Mouse (Mus musculus): ENCODE data around the gene Rbfox2. TPM values are rescaled to one million over a fixed set of nuclear protein-coding genes. Genes with fewer than 3 reads are reported as not detected.

Gene Rbfox2
- polyA plus RNA-seq, 1 experiment, result 193 TPM

- TF ChIP-seq CTCF (IDR thresholded peaks at IDR 0.05; ENCODE audit: extremely low read depth, insufficient read depth, low read length), result no peak
- no peak for TF ChIP-seq POLR2A (IDR thresholded peaks at IDR 0.05; ENCODE audit: extremely low read depth, insufficient read depth, low read length)
- no peak overlapping the region for H3K4me3 ChIP-seq (ENCODE audit: insufficient read depth, low read length)
- H3K27ac ChIP-seq (ENCODE audit: insufficient read depth, low read length), result no peak overlapping the region
- peaks cover 5% of the 10 kb centered on the region; the same call in 1 of the 2 replicates for H3K4me1 ChIP-seq (ENCODE audit: control insufficient read depth, insufficient read depth, low read length)
Observed at GRCm38 (mm10) chr15:77035643-77036042, 271.2 kb downstream of the Rbfox2 start.

GRCm38 (mm10) chr15:77034526-77034925 is 272.3 kb downstream of the Rbfox2 start:
- H3K4me3 ChIP-seq (ENCODE audit: insufficient read depth, low read length), result no peak overlapping the region
- no peak overlapping the region for H3K27ac ChIP-seq (ENCODE audit: insufficient read depth, low read length)
- TF ChIP-seq POLR2A (IDR thresholded peaks at IDR 0.05; ENCODE audit: extremely low read depth, insufficient read depth, low read length), result no peak
- no peak for TF ChIP-seq CTCF (IDR thresholded peaks at IDR 0.05; ENCODE audit: extremely low read depth, insufficient read depth, low read length)
- H3K4me1 ChIP-seq (ENCODE audit: control insufficient read depth, insufficient read depth, low read length), result peaks cover 5% of the 10 kb centered on the region; the same call in 1 of the 2 replicates

- no peaks in the 10 kb centered on the region for H3K4me1 ChIP-seq (ENCODE audit: control insufficient read depth, insufficient read depth, low read length)
- no peak overlapping the region for H3K4me3 ChIP-seq (ENCODE audit: insufficient read depth, low read length)
- no peak overlapping the region for H3K27ac ChIP-seq (ENCODE audit: insufficient read depth, low read length)
- TF ChIP-seq POLR2A (IDR thresholded peaks at IDR 0.05; ENCODE audit: extremely low read depth, insufficient read depth, low read length), result no peak
- no peak for TF ChIP-seq CTCF (IDR thresholded peaks at IDR 0.05; ENCODE audit: extremely low read depth, insufficient read depth, low read length)
Observed at GRCm38 (mm10) chr15:77031271-77031670, 275.5 kb downstream of the Rbfox2 start.

GRCm38 (mm10) chr15:77029331-77029991 is 277.3 kb downstream of the Rbfox2 start:
- no peaks in the 10 kb centered on the region for H3K4me1 ChIP-seq (ENCODE audit: control insufficient read depth, insufficient read depth, low read length)
- H3K27ac ChIP-seq (ENCODE audit: insufficient read depth, low read length), result no peak overlapping the region
- no peak for TF ChIP-seq POLR2A (IDR thresholded peaks at IDR 0.05; ENCODE audit: extremely low read depth, insufficient read depth, low read length)
- TF ChIP-seq CTCF (IDR thresholded peaks at IDR 0.05; ENCODE audit: extremely low read depth, insufficient read depth, low read length), result peak; percentile 89
- no peak overlapping the region for H3K4me3 ChIP-seq (ENCODE audit: insufficient read depth, low read length)

Other genes with a start within 250 kb of the Rbfox2 start
- 1.1 and 1.2 TPM in 2 replicates for gene Apol7a, start 92.1 kb upstream of the Rbfox2 start, polyA plus RNA-seq (2012; rRNA removed)
- 0.40 and 0.46 TPM in 2 replicates for gene Apol9a, start 104.1 kb upstream of the Rbfox2 start, polyA plus RNA-seq (2012; rRNA removed)
- 0.11 and 0.15 TPM in 2 replicates for gene Apol7b, start 140.5 kb upstream of the Rbfox2 start, polyA plus RNA-seq (2012; rRNA removed)
- not detected in 2 replicates for gene Apol10a, start 170.0 kb upstream of the Rbfox2 start, polyA plus RNA-seq (2012; rRNA removed)
- not detected in 2 replicates for gene Apol11a, start 201.3 kb upstream of the Rbfox2 start, polyA plus RNA-seq (2012; rRNA removed)
- gene Apol7c, start 226.3 kb upstream of the Rbfox2 start, polyA plus RNA-seq (2012; rRNA removed), result not detected in 2 replicates

Data from cortical plate, adult 2 months (tissue).